Mouse (Mus musculus) heart, adult 2 months (tissue): Measurements from ENCODE around the gene Rtcb.

Experiments
- CTCF ChIP-seq: fragments of 200-600 bp; IDR thresholded peaks from 2 replicates; pipeline ENCODE4 v1.8.1; 2022; ENCODE audit warnings: antibody characterized with exemption, mild to moderate bottlenecking, moderate library complexity
- POLR2A ChIP-seq: fragments of 200-500 bp; IDR thresholded peaks from 2 replicates; pipeline ENCODE4 v1.6.1; 2011; ENCODE audit warnings: mild to moderate bottlenecking, low read depth, low read length, control low read depth; ENCODE audit not compliant: insufficient read depth

GRCm38 (mm10) chr10:85956871-85957419 lies 678 bp downstream of the Rtcb start:
- TF ChIP-seq CTCF: no peak
- TF ChIP-seq POLR2A: no peak
